Mouse (Mus musculus) limb, embryonic 12.5 days (tissue): Measurements from ENCODE around the gene Adcyap1. TPM values are rescaled to one million over a fixed set of nuclear protein-coding genes. Genes with fewer than 3 reads are reported as not detected.

ENCODE experiments used
- ATAC-seq: fragments of 200-750 bp; cut with Nextera tagmentation; 2 replicates; pipeline ENCODE4 v1.8.0; 2017; ENCODE audit warnings: low read depth, moderate TSS enrichment; ENCODE audit not compliant: insufficient number of reproducible peaks, insufficient read depth, low FRiP score, low TSS enrichment
- H3K27ac ChIP-seq: fragments of 300-500 bp; sonication (generic); 2 replicates; pipeline ENCODE4 v1.5.1; 2016; ENCODE audit warnings: mild to moderate bottlenecking, moderate library complexity
- H3K27me3 ChIP-seq: fragments of 300-500 bp; sonication (generic); 2 replicates; pipeline ENCODE4 v1.6.1; 2016; ENCODE audit warnings: mild to moderate bottlenecking, moderate library complexity
- H3K36me3 ChIP-seq: fragments of 300-500 bp; sonication (generic); 2 replicates; pipeline ENCODE4 v1.6.1; 2016; ENCODE audit warnings: mild to moderate bottlenecking, moderate library complexity
- H3K4me1 ChIP-seq: fragments of 300-500 bp; sonication (generic); replicated peaks from 2 replicates; pipeline ENCODE4 v1.6.1; 2016
- H3K4me2 ChIP-seq: fragments of 300-500 bp; sonication (generic); 2 replicates; pipeline ENCODE4 v1.6.1; 2016; ENCODE audit warnings: mild to moderate bottlenecking, moderate library complexity
- H3K4me3 ChIP-seq: fragments of 300-500 bp; sonication (generic); replicated peaks from 2 replicates; pipeline ENCODE4 v1.5.1; 2016; ENCODE audit warnings: mild to moderate bottlenecking
- H3K9ac ChIP-seq: fragments of 300-500 bp; sonication (generic); replicated peaks from 2 replicates; pipeline ENCODE4 v1.6.1; 2016; ENCODE audit warnings: mild to moderate bottlenecking, moderate library complexity
- H3K9me3 ChIP-seq: fragments of 300-500 bp; sonication (generic); 2 replicates; pipeline ENCODE4 v1.6.1; 2016; ENCODE audit warnings: mild to moderate bottlenecking, moderate library complexity
- WGBS: fragments of 180-500 bp; shearing (Covaris S2); methylation state at CpG from one replicate; pipeline ENCODE4 v1.1.7; 2016; 5-methylcytosine and 5-hydroxymethylcytosine counted together
- polyA plus RNA-seq: library from polyadenylated mRNA; unstranded; fragments of >200 nt; fragmentation: Nextera tagmentation; extraction: Ambion mirVana; gene quantifications from 2 replicates; pipeline ENCODE4 v1.2.1, GENCODE M21; 2016

The Adcyap1 gene
- polyA plus RNA-seq = 1.0 and 1.2 TPM in 2 replicates

- Histone ChIP-seq H3K27ac (no peak within 1 kb of the TSS), H3K9ac (no peak within 1 kb of the TSS), H3K27me3 (peaks cover 62% of the 10 kb centered on the region), H3K4me3 (no peak within 1 kb of the TSS), H3K9me3 (no peaks in the 10 kb centered on the region), H3K4me2 (peak within 1 kb of the TSS; percentile 20; the same call in 1 of the 2 replicates), H3K36me3 (no peaks in the 10 kb centered on the region), H3K4me1 (peaks cover 28% of the 10 kb centered on the region)
- ATAC-seq = no peak
- WGBS = 30% methylated on average over 10 of the region's 10 CpGs
These were observed at the start of gene Adcyap1 for GRCm38 (mm10) chr17:93198717-93199116. Gene Adcyap1, plus strand, starts transcription at chr17:93199017.

GRCm38 (mm10) chr17:93158280-93158851 is 40.5 kb upstream of the Adcyap1 start:
- H3K9ac ChIP-seq = no peak overlapping the region
- H3K4me3 ChIP-seq = no peak overlapping the region
- no peaks in the 10 kb centered on the region for H3K36me3 ChIP-seq
- no peak for ATAC-seq
- H3K27me3 ChIP-seq = no peaks in the 10 kb centered on the region
- H3K27ac ChIP-seq = no peak overlapping the region
- WGBS = 52% methylated on average over 1 of the region's 1 CpGs
- no peaks in the 10 kb centered on the region for H3K9me3 ChIP-seq
- no peak overlapping the region for H3K4me2 ChIP-seq
- no peaks in the 10 kb centered on the region for H3K4me1 ChIP-seq

- H3K27ac ChIP-seq = no peak overlapping the region
These were observed 29.2 kb upstream of the Adcyap1 start for GRCm38 (mm10) chr17:93169572-93169971.

GRCm38 (mm10) chr17:93196846-93197245 is 2.0 kb upstream of the Adcyap1 start:
- Histone ChIP-seq H3K9ac (no peak overlapping the region), H3K4me1 (peaks cover 10% of the 10 kb centered on the region; the same call in 1 of the 2 replicates), H3K4me3 (no peak overlapping the region), H3K36me3 (no peaks in the 10 kb centered on the region), H3K9me3 (no peaks in the 10 kb centered on the region), H3K27ac (no peak overlapping the region), H3K4me2 (no peak overlapping the region), H3K27me3 (peaks cover 44% of the 10 kb centered on the region)
- no peak for ATAC-seq
- WGBS = 28% methylated on average over 2 of the region's 2 CpGs

More at GRCm38 (mm10) chr17:93169572-93169971, 29.2 kb upstream of the Adcyap1 start:
- Histone ChIP-seq H3K4me2 (no peak overlapping the region), H3K9me3 (no peaks in the 10 kb centered on the region), H3K27me3 (no peaks in the 10 kb centered on the region), H3K4me3 (no peak overlapping the region), H3K36me3 (no peaks in the 10 kb centered on the region), H3K9ac (no peak overlapping the region), H3K4me1 (no peaks in the 10 kb centered on the region)
- ATAC-seq = no peak

GRCm38 (mm10) chr17:93198213-93198612 is 604 bp upstream of the Adcyap1 start:
- no peak overlapping the region for H3K27ac ChIP-seq
- H3K27me3 ChIP-seq = peaks cover 57% of the 10 kb centered on the region
- no peak for ATAC-seq
- WGBS = 20% methylated on average over 4 of the region's 4 CpGs
- H3K4me3 ChIP-seq = no peak overlapping the region
- no peak overlapping the region for H3K4me2 ChIP-seq
- H3K36me3 ChIP-seq = no peaks in the 10 kb centered on the region
- peaks cover 22% of the 10 kb centered on the region for H3K4me1 ChIP-seq
- no peaks in the 10 kb centered on the region for H3K9me3 ChIP-seq
- no peak overlapping the region for H3K9ac ChIP-seq

GRCm38 (mm10) chr17:93199218-93199617 is 401 bp downstream of the Adcyap1 start:
- Histone ChIP-seq H3K36me3 (no peaks in the 10 kb centered on the region), H3K4me3 (no peak overlapping the region), H3K9ac (no peak overlapping the region), H3K27me3 (peaks cover 65% of the 10 kb centered on the region), H3K27ac (no peak overlapping the region), H3K4me1 (peaks cover 29% of the 10 kb centered on the region), H3K9me3 (no peaks in the 10 kb centered on the region), H3K4me2 (peak overlapping the region; percentile 20; the same call in 1 of the 2 replicates)
- WGBS = under 1% methylated on average over 15 of the region's 15 CpGs
- no peak for ATAC-seq

- Histone ChIP-seq H3K4me2 (peak overlapping the region; percentile 66; the same call in 1 of the 2 replicates), H3K4me1 (peaks cover 29% of the 10 kb centered on the region), H3K9me3 (no peaks in the 10 kb centered on the region), H3K27ac (no peak overlapping the region), H3K27me3 (peaks cover 70% of the 10 kb centered on the region), H3K9ac (no peak overlapping the region), H3K4me3 (no peak overlapping the region), H3K36me3 (no peaks in the 10 kb centered on the region)
- WGBS = 5% methylated on average over 9 of the region's 9 CpGs
- ATAC-seq = no peak
These were observed 930 bp downstream of the Adcyap1 start for GRCm38 (mm10) chr17:93199747-93200146.

- ATAC-seq = no peak
- no peak overlapping the region for H3K9ac ChIP-seq
- peak overlapping the region; percentile 66 for H3K4me2 ChIP-seq
- H3K4me3 ChIP-seq = peak overlapping the region; percentile 28
- H3K27ac ChIP-seq = no peak overlapping the region
- H3K4me1 ChIP-seq = peaks cover 29% of the 10 kb centered on the region
- peaks cover 74% of the 10 kb centered on the region for H3K27me3 ChIP-seq
- no peaks in the 10 kb centered on the region for H3K9me3 ChIP-seq
- under 1% methylated on average over 29 of the region's 29 CpGs for WGBS
- no peaks in the 10 kb centered on the region for H3K36me3 ChIP-seq
These were observed 1.8 kb downstream of the Adcyap1 start for GRCm38 (mm10) chr17:93200386-93201264.

GRCm38 (mm10) chr17:93201265-93201925 is 2.6 kb downstream of the Adcyap1 start:
- peaks cover 29% of the 10 kb centered on the region for H3K4me1 ChIP-seq
- H3K9me3 ChIP-seq = no peaks in the 10 kb centered on the region
- H3K27me3 ChIP-seq = peaks cover 74% of the 10 kb centered on the region
- no peak overlapping the region for H3K27ac ChIP-seq
- no peaks in the 10 kb centered on the region for H3K36me3 ChIP-seq
- 3% methylated on average over 16 of the region's 16 CpGs for WGBS
- H3K4me3 ChIP-seq = peak overlapping the region; percentile 40
- peak overlapping the region; percentile 66 for H3K4me2 ChIP-seq
- no peak overlapping the region for H3K9ac ChIP-seq
- no peak for ATAC-seq

GRCm38 (mm10) chr17:93202165-93203075 is 3.6 kb downstream of the Adcyap1 start:
- H3K9ac ChIP-seq = no peak overlapping the region
- no peaks in the 10 kb centered on the region for H3K9me3 ChIP-seq
- peaks cover 74% of the 10 kb centered on the region for H3K27me3 ChIP-seq
- peak; percentile 61 for ATAC-seq
- H3K4me1 ChIP-seq = peaks cover 29% of the 10 kb centered on the region
- peak overlapping the region; percentile 66 for H3K4me2 ChIP-seq
- H3K27ac ChIP-seq = no peak overlapping the region
- under 1% methylated on average over 44 of the region's 44 CpGs for WGBS
- H3K36me3 ChIP-seq = no peaks in the 10 kb centered on the region
- H3K4me3 ChIP-seq = peak overlapping the region; percentile 40
